Mouse (Mus musculus): ENCODE measurements around the gene Gprin1.
A peak's percentile ranks its signal among the peaks of the same experiment; 100 is the strongest.

Gene Gprin1

DNA sequence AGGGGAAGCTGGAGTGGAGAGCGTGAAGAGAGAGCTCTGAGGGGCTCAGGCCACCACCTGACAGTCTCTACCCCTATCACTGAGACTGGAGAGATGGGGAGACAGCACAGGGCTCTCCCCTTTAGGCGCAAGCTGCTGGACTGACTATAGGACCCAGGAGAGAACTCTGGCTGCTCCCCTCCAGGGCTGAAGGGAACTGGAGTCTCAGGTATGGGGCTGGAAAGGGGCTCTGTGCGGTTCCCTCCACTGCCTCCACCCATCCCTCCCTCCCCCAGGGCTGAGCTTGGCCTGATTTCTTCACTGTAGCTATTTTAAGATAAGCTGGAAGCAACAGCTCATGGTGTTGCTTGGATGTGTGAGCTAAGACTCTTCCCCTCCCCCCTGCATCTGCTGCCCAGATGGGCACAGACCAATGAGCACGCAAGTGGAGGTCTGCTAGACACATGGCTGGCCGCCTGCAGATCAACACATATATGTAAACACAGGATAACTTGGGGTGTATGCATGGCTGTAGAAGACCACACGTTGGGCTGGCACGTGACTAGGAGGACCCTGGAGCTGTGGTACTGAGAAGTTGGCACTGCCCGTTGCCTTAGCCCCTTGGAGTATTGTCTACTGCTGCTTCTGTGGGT lies 10.6 kb upstream of the Gprin1 start:
- no peak for DNase-seq (ENCODE audit: low read depth, low spot score)

- DNase-seq (ENCODE audit: low read depth, low spot score), result no peak
Measured at GRCm38 (mm10) chr13:54759496-54759895, 9.8 kb upstream of the Gprin1 start.

DNA sequence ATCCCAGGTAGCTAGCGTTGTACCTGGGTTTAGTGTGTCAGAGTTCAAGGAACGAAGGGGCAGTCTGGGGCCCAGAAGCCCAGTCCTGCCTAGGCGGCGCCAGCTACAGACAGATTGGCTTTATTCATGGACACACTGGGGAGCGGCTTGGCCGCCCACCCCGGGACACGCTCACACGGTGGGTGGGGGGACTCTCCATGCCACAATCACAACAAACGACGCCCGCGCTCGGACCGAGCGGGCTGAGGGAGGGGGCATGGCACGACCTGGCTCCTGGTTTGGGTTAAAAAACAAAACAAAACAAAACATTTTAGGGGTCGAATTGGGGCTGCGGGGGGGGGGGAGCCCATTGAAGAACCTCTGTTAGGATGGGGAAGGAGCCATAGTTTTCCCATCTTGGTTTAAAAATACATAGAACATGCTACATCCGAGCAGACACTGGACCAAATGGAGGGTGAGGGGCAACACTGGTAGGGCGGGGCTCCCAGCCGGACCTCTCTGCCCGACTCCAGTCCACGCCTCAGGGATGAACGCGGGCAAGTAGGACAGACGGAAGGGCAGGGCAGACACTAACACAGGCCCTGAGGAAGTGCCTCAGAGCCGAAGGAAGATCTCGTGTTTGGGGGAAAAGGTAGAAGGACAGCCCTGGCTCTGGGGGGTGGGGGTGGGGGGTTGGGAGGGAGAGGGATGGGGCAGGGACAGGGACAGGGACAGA lies 9.2 kb upstream of the Gprin1 start:
- no peak for DNase-seq (ENCODE audit: low read depth, low spot score)

GRCm38 (mm10) chr13:54758045-54758755 lies 8.5 kb upstream of the Gprin1 start:
- peak; percentile 94 for DNase-seq (ENCODE audit: low read depth, low spot score)

DNA sequence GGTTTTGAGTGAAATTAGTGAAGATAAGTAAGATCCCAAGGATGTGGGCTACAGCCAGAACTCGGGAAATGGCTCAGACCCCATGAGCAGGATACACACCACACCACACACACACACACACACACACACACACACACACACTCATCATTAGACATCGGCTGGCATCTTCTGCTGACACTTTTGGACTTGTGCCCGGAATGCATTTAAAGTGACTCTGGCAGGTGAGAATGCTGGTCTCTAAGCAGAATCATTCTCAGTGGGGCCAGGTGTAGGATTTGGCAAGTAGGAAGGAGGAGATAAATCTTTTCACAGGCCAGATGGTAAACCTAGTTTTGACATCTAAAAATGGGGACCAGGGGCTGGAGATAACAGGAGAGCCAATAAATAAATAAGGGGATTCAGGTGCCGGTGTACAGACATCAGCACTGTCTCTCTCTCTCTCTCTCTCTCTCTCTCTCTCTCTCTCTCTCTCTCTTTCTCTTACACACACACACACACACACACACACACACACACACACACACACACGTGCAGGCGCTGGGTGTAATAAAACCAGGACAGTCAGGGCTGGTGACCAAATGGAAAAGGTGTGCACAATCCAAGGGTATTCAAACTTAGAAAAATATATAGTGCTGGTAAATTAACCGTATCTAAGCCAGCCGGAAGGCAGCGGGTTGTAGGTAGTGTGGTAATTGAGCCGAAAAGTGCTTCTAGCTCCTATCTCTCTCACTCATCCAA lies 7.6 kb upstream of the Gprin1 start:
- DNase-seq (ENCODE audit: low read depth, low spot score), result no peak

DNA sequence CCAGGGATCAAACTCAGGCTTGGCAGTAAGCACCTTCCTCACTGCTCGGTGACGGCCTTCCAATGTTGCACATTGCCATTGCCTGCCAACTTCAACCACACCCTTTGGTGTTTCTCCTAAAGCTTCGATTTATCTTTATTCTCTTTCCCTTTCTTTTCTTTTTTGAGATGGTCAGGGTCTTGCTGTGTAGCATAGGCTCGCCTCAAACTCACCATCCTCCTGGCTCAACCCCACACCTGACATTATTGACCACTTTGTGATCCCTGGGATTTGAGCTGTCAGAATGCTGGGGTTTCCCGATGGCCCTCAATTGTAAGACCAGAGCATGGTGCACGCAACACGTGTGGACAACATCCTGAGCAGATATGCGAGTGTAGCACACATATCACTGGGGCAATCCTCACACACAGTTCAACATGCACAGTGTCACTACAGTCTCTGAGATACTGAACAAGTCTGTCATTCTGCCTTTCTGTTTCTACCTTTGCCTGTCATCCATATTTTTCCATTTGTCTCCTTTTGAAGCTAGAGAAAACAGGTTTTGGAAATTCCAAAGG lies 6.6 kb upstream of the Gprin1 start:
- no peak for DNase-seq (ENCODE audit: low read depth, low spot score)

DNA sequence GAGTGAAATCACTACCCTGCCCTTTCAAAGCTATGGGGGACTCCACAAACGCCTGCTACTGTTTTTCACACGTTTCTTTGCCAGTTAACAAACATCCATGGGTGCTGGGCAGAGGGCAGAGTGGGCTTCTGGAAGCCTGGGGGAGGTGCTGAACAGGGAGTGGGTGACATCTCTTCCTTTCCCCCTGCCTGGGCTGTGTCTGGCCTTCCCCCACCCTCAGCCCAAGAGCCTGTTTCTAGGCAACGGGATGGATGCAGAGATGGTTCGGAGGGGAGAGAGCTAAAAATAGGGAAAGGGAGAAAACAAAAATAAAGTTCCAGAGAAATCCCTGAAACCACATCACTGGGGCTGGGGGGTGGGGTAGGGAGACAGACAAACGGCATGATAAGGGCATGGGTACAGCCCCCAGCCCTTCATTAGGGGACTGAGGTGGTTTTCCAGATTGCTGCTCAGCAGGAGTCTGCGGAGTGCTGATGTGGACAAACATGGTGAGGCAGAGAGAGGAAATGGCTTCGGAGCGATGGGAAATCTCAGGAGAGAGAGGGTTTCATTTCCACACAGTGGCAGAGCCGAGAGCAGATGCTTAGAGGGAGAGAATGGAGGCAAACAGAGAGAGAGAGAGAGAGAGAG lies 5.6 kb upstream of the Gprin1 start:
- no peak for DNase-seq (ENCODE audit: low read depth, low spot score)

DNA sequence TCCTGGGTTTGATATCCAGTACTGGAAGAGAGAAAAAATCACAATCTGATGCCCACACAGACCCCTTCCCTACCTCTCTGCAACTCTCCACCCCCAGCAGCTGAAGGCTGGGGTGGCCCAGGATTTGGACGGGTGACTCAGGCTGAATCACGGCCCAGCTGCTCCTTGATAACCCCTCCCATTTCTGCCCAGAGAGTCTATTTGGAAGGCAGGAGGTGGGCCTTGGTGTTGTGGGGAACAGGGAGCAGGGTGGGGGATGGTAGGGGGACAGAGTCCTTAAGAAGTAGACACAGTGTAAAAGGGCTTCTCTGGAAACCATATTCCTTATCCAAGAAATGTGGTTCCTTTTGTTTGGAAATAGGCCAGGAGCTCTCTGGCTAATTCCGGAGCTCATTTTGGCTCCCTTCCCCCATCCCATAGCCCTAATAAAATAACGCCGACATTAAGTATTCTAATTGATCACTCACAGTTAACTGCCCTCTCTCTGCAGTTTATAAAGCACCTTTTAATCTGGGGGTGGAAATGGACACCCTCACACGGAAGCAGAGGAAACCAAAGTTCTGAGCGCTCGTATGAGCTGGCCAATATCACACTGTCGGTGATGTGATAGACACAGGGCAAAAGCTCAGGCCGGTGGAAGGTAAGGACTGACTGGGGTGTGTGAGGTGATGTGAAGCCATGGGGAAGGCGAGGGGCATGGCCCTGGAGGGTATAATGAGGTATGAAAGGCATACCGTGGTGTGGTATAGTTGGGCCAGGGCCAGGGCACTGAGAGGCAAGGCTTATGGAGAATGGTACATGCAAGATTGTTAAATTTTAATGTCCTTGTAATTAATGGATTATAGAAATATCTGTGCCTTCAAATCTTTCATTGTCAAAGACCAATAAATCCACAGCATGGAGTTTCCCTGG lies 4.8 kb upstream of the Gprin1 start:
- no peak for DNase-seq (ENCODE audit: low read depth, low spot score)

DNA sequence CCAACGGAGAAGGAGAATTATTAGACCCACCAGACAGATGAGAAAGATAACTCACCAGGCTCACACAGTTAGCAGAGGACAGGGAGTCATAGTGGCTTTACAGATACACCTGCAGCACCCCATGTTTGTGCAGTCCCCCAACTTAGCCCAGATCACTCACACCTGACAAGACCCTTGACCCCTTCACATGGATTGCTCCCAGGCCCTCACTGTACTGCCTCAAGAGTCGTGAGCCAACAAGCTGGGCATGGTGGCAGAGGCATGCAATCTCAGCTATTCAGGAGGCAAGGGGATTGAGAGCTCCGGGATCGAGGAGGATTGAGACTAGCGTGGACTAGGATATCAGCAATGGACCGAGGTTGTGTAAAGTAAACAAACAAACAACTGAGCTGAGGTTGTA lies 4.1 kb upstream of the Gprin1 start:
- no peak for DNase-seq (ENCODE audit: low read depth, low spot score)

GRCm38 (mm10) chr13:54752656-54753055 lies 3.0 kb upstream of the Gprin1 start:
- no peak for DNase-seq (ENCODE audit: low read depth, low spot score)

DNA sequence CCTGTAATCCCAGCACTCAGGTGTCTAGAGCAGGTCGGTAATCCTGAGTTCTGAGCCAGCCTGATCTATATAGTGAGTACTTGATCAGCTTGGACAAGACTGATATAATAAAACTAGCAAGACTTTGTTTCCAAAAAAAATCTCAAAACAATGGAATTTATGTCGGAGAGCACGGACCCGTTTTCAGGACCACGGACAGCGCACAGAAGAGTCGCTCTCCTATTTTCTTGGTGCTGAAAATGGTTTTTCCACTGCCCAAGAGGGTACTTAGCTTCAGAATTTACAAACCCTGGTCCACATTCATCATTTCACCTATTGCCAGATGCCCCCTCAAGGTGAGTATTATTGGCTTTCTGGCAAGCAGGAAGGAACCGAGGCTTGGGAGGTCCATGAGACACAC lies 1.0 kb upstream of the Gprin1 start:
- DNase-seq (ENCODE audit: low read depth, low spot score), result no peak

DNA sequence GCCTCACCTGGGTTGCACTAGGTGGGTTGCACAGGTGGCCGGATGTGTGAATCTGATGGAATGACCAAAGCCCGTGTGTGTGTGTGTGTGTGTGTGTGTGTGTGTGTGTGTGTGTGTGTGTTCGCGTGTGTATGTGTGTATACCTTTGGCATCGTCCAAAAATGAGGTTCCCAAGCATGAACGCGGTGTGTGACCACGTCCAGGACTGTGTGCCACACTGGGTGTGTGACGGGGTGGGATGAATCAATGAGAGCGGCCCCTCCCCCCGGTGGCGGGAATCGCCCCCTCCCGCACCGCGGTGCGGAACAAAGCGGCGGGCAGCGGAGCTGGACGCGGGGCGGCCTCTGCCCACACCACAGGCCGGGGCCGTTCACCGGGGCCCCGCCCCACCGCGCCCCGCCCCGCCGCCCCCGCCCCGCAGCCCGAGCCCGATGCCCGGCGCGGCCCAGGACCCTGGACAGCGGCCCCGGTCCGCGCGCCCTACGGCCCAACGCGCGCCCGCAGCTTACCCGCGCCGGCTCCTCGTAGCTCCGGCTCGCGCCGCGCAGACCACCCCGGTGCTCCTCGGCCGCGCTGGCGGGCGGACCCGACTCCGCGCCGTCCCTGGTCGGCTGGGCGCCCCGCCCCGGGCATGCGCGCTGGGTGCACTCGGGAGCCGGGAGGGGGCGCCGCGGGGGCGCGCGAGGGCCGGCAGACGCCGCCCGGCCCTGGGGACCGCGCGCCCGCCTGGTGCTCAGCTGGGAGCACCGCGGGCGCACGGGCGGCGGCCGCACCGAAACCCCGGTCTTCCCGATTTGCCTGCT lies 412 bp downstream of the Gprin1 start:
- no peak for DNase-seq (ENCODE audit: low read depth, low spot score)

DNA sequence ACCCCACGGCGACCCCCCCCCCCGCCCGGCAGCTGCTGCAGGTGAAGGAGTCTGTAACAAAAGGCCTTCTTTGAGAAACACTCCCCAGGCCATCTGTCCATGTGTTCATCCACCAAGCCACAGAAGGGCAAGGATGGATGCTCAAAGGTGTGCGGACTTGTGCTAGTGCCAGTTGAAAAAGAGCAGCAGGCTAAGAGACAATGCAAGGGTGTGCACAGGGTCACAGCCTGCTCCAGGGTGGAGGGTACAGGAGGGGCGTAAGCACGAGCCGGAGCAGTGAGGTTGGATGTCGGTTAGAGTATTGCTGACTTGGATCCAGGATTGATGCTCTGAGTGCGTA lies 983 bp downstream of the Gprin1 start:
- no peak for DNase-seq (ENCODE audit: low read depth, low spot score)

GRCm38 (mm10) chr13:54748190-54748589 lies 1.5 kb downstream of the Gprin1 start:
- DNase-seq (ENCODE audit: low read depth, low spot score), result no peak

DNA sequence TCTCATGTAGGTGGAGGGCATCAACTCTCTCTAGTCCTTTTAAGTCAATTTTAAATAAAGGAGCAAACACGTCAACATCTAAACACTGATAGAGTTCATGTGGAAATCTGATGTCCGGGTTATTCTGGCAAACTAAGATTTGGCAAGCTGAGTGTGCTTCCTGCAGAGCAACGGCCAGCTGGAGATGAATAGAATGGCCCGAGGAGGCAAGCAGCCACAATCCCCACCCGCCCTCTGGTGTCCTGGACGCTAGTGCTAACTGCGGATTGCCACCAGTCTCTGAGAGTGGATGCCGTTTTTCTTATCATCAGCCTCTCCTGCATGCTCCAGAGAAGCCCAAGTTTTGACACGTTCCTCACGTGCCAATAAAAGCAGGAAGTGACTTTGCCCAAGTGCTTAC lies 2.8 kb downstream of the Gprin1 start:
- no peak for DNase-seq (ENCODE audit: low read depth, low spot score)

DNA sequence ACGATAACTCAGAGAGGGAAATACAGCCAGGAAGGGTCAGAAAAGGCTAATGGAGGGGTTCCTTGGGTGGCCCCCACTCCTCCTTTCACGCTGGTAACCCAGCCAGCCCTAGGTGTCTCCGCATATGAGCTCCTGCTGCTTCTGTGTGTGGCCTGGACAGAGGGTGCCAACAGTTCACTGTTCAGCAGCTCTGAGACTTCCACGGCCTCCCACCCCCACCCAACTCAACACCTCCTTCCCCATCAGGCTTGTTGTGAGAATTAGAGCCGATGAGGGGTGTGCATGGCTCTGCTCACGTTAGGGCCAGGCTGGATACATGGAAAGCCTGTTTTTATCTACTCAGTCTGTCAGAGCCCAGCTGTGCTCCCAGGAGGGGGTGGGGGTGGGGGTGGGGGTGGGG lies 3.6 kb downstream of the Gprin1 start:
- no peak for DNase-seq (ENCODE audit: low read depth, low spot score)

- DNase-seq (ENCODE audit: low read depth, low spot score), result no peak
Measured at GRCm38 (mm10) chr13:54738213-54738601, 11.5 kb downstream of the Gprin1 start.

DNA sequence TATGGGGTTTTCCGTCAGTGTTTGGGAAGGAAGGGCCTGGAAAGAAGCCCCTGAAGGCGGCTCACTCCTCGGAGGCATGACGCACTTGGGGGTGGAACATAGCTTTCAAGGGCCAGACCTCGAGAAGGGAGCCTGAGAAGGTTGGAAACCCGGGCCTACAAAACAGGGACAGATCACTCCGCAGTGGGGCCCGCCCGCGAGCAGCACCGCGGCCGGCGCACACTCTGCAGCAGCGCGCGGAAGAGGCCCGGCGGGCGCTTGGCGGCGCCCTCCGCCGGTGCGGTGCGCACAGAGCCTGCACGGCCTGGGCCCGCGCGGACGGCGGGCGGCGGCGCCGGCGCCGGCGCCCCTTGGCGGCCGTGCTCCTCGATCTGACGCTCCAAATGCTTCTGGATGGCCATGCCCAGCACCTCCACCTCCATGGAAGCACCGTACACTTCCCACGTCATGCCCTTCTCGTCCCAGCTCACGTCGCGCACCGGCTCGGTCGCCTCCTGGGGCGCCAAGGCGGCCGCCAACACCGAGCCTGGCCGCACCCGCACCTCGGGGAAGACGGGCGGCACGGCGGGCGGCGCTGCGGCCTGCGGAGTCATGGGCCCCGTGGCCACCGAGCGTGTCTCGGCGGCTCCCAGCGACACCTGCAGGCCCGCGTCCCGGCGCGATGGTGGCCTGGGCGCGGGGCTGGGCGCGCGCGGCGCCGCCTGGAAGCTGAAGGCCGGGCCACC lies 12.0 kb downstream of the Gprin1 start:
- DNase-seq (ENCODE audit: low read depth, low spot score), result peak; percentile 50

GRCm38 (mm10) chr13:54736931-54737330 lies 12.7 kb downstream of the Gprin1 start:
- no peak for DNase-seq (ENCODE audit: low read depth, low spot score)
